Mouse (Mus musculus): ENCODE measurements around the gene St3gal5. TPM values are rescaled to one million over a fixed set of nuclear protein-coding genes. Genes with fewer than 3 reads are reported as not detected.

Gene St3gal5
- total and polyA plus RNA-seq, 3 experiments, result 4.0 to 21.4 (median 19.8) TPM

GRCm38 (mm10) chr6:72114902-72115301, 17.5 kb downstream of the St3gal5 start (continued):
- no peak for TF ChIP-seq USF1 (IDR thresholded peaks at IDR 0.05; ENCODE audit: low read depth, low read length)

- Histone ChIP-seq H3K79me2 (replicated peaks; ENCODE audit: control insufficient read depth, extremely low read depth, insufficient read depth, poor library complexity, severe bottlenecking) (peaks cover 15% of the 10 kb centered on the region; the same call in 1 of the 2 replicates), H3K4me1 (ENCODE audit: control insufficient read depth in 1 of 2, insufficient read depth in 2 of 2) (peaks cover 20 to 55% of the 10 kb centered on the region in 2 experiments), H3K27me3 (replicated peaks) (no peaks in the 10 kb centered on the region), H3K36me3 (replicated peaks in 1 of 2; ENCODE audit: control insufficient read depth in 1 of 2, insufficient read depth in 1 of 2, low read length in 1 of 2) (peaks cover 3 to 14% of the 10 kb centered on the region in 2 experiments), H3K9me3 (replicated peaks; ENCODE audit: low read length) (no peaks in the 10 kb centered on the region), H3K4me2 (ENCODE audit: insufficient read depth, low read depth, poor library complexity, severe bottlenecking) (no peak overlapping the region), H3K4me3 (replicated peaks in 1 of 3; ENCODE audit: low read depth in 2 of 3, low read length in 2 of 3, poor library complexity in 1 of 3) (no peak overlapping the region), H3K9ac (ENCODE audit: insufficient read depth, low read depth) (no peak overlapping the region), H3K27ac (ENCODE audit: insufficient read depth, low read depth) (no peak overlapping the region)
- dilution Hi-C loops (cut with MboI; ENCODE audit: extremely low pct_ligation_motif_present, extremely low pct_unique_long_range_greater_than_20kb, low sequenced_read_pairs) (no loop called here), in situ Hi-C loops (cut with MboI; ENCODE audit: low pct_ligation_motif_present, low pct_unique_long_range_greater_than_20kb, low sequenced_read_pairs) (no loop called here)
- no peak for DNase-seq (ENCODE audit: extremely low read depth)
- TF ChIP-seq USF2 (conservative IDR thresholded peaks at IDR 0.05; ENCODE audit: low read depth, low read length) (no peak), E2F4 (IDR thresholded peaks at IDR 0.05; ENCODE audit: insufficient replicate concordance, low read depth, low read length) (no peak), ZNF384 (IDR thresholded peaks at IDR 0.05; ENCODE audit: low read depth, low read length) (no peak), UBTF (IDR thresholded peaks at IDR 0.05; ENCODE audit: low read depth, low read length) (no peak)
Observed at GRCm38 (mm10) chr6:72117322-72117968, 20.1 kb downstream of the St3gal5 start.

- H3K4me1 ChIP-seq (ENCODE audit: control insufficient read depth in 1 of 2, insufficient read depth in 2 of 2), result peaks cover 5 to 34% of the 10 kb centered on the region in 2 experiments
- no peak for DNase-seq (ENCODE audit: extremely low read depth)
- no peaks in the 10 kb centered on the region for H3K27me3 ChIP-seq (replicated peaks)
- no peak for TF ChIP-seq CHD1 (IDR thresholded peaks at IDR 0.05; ENCODE audit: low read depth, low read length)
- TF ChIP-seq SMC3 (IDR thresholded peaks at IDR 0.05; ENCODE audit: low read depth, low read length), result no peak
- TF ChIP-seq SIN3A (IDR thresholded peaks at IDR 0.05; ENCODE audit: low read length), result no peak
- TF ChIP-seq MAFK (IDR thresholded peaks at IDR 0.05; ENCODE audit: insufficient replicate concordance, low read length), result no peak
- TF ChIP-seq EP300 (IDR thresholded peaks at IDR 0.05; ENCODE audit: low read length), result no peak
- TF ChIP-seq ETS1 (conservative IDR thresholded peaks at IDR 0.05; ENCODE audit: low read depth, low read length), result no peak
- TF ChIP-seq NRF1 (IDR thresholded peaks at IDR 0.05; ENCODE audit: low read depth, low read length), result no peak
- TF ChIP-seq ZMIZ1 (IDR thresholded peaks at IDR 0.05; ENCODE audit: low read depth, low read length), result no peak
- no peak for TF ChIP-seq USF2 (conservative IDR thresholded peaks at IDR 0.05; ENCODE audit: low read depth, low read length)
- TF ChIP-seq HCFC1 (IDR thresholded peaks at IDR 0.05; ENCODE audit: low read depth, low read length), result no peak
- TF ChIP-seq NELFE (IDR thresholded peaks at IDR 0.05; ENCODE audit: low read depth, low read length), result no peak
- TF ChIP-seq USF1 (IDR thresholded peaks at IDR 0.05; ENCODE audit: low read depth, low read length), result no peak
- no peak for TF ChIP-seq MAZ (IDR thresholded peaks at IDR 0.05; ENCODE audit: low read depth, low read length)
- TF ChIP-seq MXI1 (IDR thresholded peaks at IDR 0.05; ENCODE audit: low read depth, low read length), result no peak
- TF ChIP-seq UBTF (IDR thresholded peaks at IDR 0.05; ENCODE audit: low read depth, low read length), result no peak
- no peak for TF ChIP-seq TBP (conservative IDR thresholded peaks at IDR 0.05; ENCODE audit: low read depth, low read length)
- in situ Hi-C loops (cut with MboI; ENCODE audit: low pct_ligation_motif_present, low pct_unique_long_range_greater_than_20kb, low sequenced_read_pairs) (no loop called here), dilution Hi-C loops (cut with MboI; ENCODE audit: extremely low pct_ligation_motif_present, extremely low pct_unique_long_range_greater_than_20kb, low sequenced_read_pairs) (no loop called here)
- H3K4me2 ChIP-seq (ENCODE audit: insufficient read depth, low read depth, poor library complexity, severe bottlenecking), result no peak overlapping the region
- no peak overlapping the region for H3K27ac ChIP-seq (ENCODE audit: insufficient read depth, low read depth)
- H3K79me2 ChIP-seq (replicated peaks; ENCODE audit: control insufficient read depth, extremely low read depth, insufficient read depth, poor library complexity, severe bottlenecking), result peaks cover 7% of the 10 kb centered on the region; the same call in 1 of the 2 replicates
- no peaks in the 10 kb centered on the region for H3K9me3 ChIP-seq (replicated peaks; ENCODE audit: low read length)
- peaks cover 5 to 15% of the 10 kb centered on the region in 2 experiments for H3K36me3 ChIP-seq (replicated peaks in 1 of 2; ENCODE audit: control insufficient read depth in 1 of 2, insufficient read depth in 1 of 2, low read length in 1 of 2)
- no peak overlapping the region for H3K9ac ChIP-seq (ENCODE audit: insufficient read depth, low read depth)
- H3K4me3 ChIP-seq (replicated peaks in 1 of 3; ENCODE audit: low read depth in 2 of 3, low read length in 2 of 3, poor library complexity in 1 of 3), result no peak overlapping the region
Observed at GRCm38 (mm10) chr6:72119870-72120269, 22.5 kb downstream of the St3gal5 start.
